Mouse (Mus musculus) hematopoietic stem cell, adult 5-6 weeks (primary cell): Measurements from ENCODE around the gene Ldah. TPM values are rescaled to one million over a fixed set of nuclear protein-coding genes. Genes with fewer than 3 reads are reported as not detected.
"Not testable (repeated sequence)": the region's sequence is repeated elsewhere in the genome, so short reads cannot be mapped to it uniquely, and the experiment has no call there.

ENCODE experiments used
- ATAC-seq, 2 experiments: fragments of 125-278 bp in 1 of 2; replicated peaks in 1 of 2; 2 replicates each; pipeline ENCODE4 v1.8.0; 2016 to 2017; ENCODE audit warnings: inconsistent platforms in 2 of 2, mild to moderate bottlenecking in 2 of 2, moderate number of reproducible peaks in 2 of 2, low read depth in 1 of 2, moderate TSS enrichment in 1 of 2; ENCODE audit not compliant: low FRiP score in 2 of 2, poor library complexity in 2 of 2, severe bottlenecking in 2 of 2, insufficient read depth in 1 of 2, low TSS enrichment in 1 of 2
- total RNA-seq: library from RNA; stranded (forward); fragments of 172-1452, 232-1000 nt; gene quantifications from 2 replicates; pipeline ENCODE4 v1.2.3, GENCODE M21; 2017

Gene Ldah
- 43.9 and 46.1 TPM in 2 replicates for total RNA-seq

GRCm38 (mm10) chr12:8207978-8208403 is at the start of gene Ldah:
TSS of gene Ldah (plus strand) at chr12:8208107.
- ATAC-seq: peak; percentile 99 to 100

GRCm38 (mm10) chr12:8167743-8168142 is 40.2 kb upstream of the Ldah start:
- ATAC-seq: no peak

DNA sequence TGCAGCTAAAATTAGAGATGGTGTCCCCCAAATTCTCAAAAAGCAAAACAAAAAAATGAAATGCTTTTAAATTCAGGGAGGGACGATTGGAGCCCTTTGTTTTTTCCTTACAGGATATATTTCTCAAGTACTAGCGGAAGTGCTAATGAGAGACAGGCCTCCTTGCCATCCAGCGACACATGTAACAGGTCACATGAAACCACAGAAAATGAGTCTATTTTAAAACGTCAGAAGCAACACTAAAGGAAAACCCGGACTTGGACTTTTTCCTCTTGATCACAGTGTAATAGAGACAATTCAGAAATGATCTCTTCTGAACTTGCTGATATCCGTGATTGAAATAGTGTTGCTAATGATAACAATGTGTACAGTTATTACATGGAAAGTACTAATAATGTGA is 27.0 kb upstream of the Ldah start:
- no peak; a peak in 1 of 4 replicates for ATAC-seq

GRCm38 (mm10) chr12:8181744-8182143 is 26.2 kb upstream of the Ldah start:
- ATAC-seq: no peak

DNA sequence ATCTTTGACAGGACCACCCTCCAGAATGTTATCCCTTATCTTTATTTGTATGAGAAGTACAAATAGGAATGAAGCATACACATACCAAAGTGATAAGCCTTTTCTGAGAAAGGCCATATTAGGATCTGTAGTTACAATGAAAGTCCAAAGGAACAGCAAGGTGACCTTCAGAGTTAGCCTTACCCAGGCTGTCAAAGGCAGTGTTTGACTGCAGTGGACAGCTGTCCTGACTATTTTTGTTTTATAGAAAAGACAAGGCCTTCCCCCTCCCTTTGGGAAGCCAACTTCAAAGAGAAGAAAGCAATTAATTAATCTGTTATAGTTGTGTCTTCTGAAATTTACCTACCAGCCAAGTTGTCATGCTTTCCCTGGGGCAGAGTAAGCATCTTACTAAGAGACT is 23.4 kb upstream of the Ldah start:
- ATAC-seq: no peak

- ATAC-seq: no peak
Measured at GRCm38 (mm10) chr12:8188161-8188560, 19.7 kb upstream of the Ldah start.

DNA sequence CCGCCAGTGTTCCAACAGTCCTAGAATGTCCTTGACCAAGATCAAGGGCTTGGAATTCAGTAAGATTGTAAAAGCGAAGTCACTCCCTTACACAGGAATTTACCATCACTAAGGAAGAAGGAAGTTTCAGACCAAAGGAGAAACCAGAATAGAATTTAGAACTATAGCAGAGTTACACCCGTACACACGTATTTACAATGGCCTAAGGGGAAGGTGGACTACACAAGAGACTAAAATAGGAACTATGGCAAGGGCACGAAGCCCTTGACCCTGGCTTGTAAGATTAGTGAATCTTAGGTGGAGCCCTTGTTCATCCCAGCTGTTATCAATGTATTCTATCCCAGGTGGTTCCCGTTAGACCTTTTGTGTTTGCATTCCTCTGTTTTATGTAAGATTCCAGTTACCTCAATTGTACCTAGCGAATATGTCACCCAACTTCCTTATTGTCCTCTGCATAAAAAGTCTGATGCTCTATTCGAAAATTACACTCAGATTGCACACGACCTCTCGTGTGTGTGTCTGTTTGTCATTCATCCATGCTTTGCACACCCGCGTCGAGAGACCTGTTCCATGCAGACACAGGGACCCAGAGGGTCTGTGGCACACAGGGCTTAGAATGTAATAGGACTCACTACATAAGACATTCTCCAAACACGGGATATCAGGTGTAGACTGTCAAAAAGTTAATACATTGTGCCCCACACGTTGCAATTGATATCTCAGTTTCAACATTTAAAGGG is 18.9 kb upstream of the Ldah start:
- ATAC-seq: not testable (repeated sequence)

- no peak for ATAC-seq
Measured at GRCm38 (mm10) chr12:8189722-8190121, 18.2 kb upstream of the Ldah start.

GRCm38 (mm10) chr12:8205721-8206120 is 2.2 kb upstream of the Ldah start:
- ATAC-seq: no peak

DNA sequence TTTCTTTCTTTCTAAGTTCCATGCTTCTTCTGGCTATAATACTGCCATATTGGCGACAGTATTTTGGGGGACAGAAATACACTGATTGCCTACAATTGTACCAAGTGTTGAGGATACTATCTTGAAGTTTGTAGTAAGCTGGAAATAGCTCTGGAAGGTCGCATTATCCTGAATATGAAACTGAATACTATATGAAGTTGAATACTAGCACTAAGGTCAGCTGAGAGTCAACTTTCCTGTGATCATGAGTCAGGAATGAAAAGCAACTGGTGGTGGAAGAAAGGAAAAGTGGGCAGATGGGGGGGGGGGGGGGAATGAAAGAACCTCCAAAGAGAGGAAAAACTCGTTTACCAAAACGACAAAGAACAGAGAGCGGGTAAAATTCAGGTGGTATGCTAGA is 329 bp upstream of the Ldah start:
- ATAC-seq: no peak

GRCm38 (mm10) chr12:8216392-8217280 is 8.7 kb downstream of the Ldah start:
- no peak for ATAC-seq

- no peak for ATAC-seq
Measured at GRCm38 (mm10) chr12:8223036-8223435, 15.1 kb downstream of the Ldah start.

DNA sequence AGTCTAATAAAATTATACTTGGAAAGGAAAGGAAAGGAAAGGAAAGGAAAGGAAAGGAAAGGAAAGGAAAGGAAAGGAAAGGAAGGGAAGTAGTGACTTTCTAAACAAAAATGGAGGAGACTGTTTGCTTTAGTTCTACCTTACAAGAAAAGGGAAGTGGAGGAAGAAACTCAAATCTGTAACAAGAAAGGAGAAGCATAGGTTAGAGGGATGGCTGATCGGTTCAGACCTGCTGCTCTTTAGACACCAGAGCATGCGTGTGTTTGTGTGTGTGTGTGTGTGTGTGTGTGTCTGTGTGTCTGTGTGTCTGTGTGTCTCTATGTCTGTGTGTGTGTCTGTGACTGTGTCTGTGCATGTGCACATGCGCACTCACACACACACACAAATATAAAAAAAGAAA is 23.2 kb downstream of the Ldah start:
- ATAC-seq: no peak

DNA sequence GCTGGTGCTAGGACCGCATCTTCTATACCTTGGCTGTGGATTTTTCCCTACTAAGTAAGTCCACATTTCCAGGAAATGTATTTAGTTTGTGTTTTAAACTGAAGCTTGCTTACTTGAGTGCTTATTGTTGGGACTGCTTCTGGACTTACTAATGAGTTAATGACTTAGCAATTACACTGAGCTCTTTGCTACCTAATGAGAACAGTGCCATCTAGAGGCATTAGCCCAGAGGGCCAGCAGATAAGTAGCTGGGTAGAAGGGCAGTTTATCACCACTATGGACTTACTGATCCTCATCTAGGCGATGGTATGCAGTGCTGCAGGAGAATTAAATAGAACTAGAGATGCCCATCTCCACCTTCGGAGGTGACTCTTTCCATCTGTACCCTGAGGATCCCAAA is 24.8 kb downstream of the Ldah start:
- peak; percentile 21 to 62; a peak in 3 of 4 replicates for ATAC-seq

- ATAC-seq: no peak
Measured at GRCm38 (mm10) chr12:8242181-8242580, 34.3 kb downstream of the Ldah start.

- no peak for ATAC-seq
Measured at GRCm38 (mm10) chr12:8244746-8245145, 36.8 kb downstream of the Ldah start.

- ATAC-seq: 0 out of 4 replicates have a peak, but pooled peaks of 1 of the 2 experiments have one; percentile 65
Measured at GRCm38 (mm10) chr12:8260297-8260696, 52.4 kb downstream of the Ldah start.

- ATAC-seq: no peak
Measured at GRCm38 (mm10) chr12:8266311-8266710, 58.4 kb downstream of the Ldah start.
